Mouse (Mus musculus): ENCODE measurements around the gene Rad9b. TPM values are rescaled to one million over a fixed set of nuclear protein-coding genes. Genes with fewer than 3 reads are reported as not detected.

The Rad9b gene
- polyA plus RNA-seq, 1 experiment: 1.8 TPM

GRCm38 (mm10) chr5:122304541-122304940 lies 49.5 kb downstream of the Rad9b start:
- TF ChIP-seq GATA1 (IDR thresholded peaks at IDR 0.05; ENCODE audit: low read length): no peak

GRCm38 (mm10) chr5:122303937-122304336 lies 50.1 kb downstream of the Rad9b start:
- no peak for TF ChIP-seq GATA1 (IDR thresholded peaks at IDR 0.05; ENCODE audit: low read length)

- no peak for TF ChIP-seq GATA1 (IDR thresholded peaks at IDR 0.05; ENCODE audit: low read length)
Measured at GRCm38 (mm10) chr5:122302810-122303745, 51.0 kb downstream of the Rad9b start.

GRCm38 (mm10) chr5:122300071-122300518 lies 53.9 kb downstream of the Rad9b start:
- no peak for TF ChIP-seq GATA1 (IDR thresholded peaks at IDR 0.05; ENCODE audit: low read length)

- TF ChIP-seq GATA1 (IDR thresholded peaks at IDR 0.05; ENCODE audit: low read length): no peak
Measured at GRCm38 (mm10) chr5:122295113-122295935, 58.7 kb downstream of the Rad9b start.

GRCm38 (mm10) chr5:122294219-122294735 lies 59.8 kb downstream of the Rad9b start:
- TF ChIP-seq GATA1 (IDR thresholded peaks at IDR 0.05; ENCODE audit: low read length): no peak

- TF ChIP-seq GATA1 (IDR thresholded peaks at IDR 0.05; ENCODE audit: low read length): no peak
Measured at GRCm38 (mm10) chr5:122293131-122293530, 60.9 kb downstream of the Rad9b start.

- no peak for TF ChIP-seq GATA1 (IDR thresholded peaks at IDR 0.05; ENCODE audit: low read length)
Measured at GRCm38 (mm10) chr5:122291553-122292339, 62.3 kb downstream of the Rad9b start.

- no peak for TF ChIP-seq GATA1 (IDR thresholded peaks at IDR 0.05; ENCODE audit: low read length)
Measured at GRCm38 (mm10) chr5:122291149-122291548, 62.9 kb downstream of the Rad9b start.

- TF ChIP-seq GATA1 (IDR thresholded peaks at IDR 0.05; ENCODE audit: low read length): no peak
Measured at GRCm38 (mm10) chr5:122288147-122288811, 65.8 kb downstream of the Rad9b start.

GRCm38 (mm10) chr5:122287026-122287425 lies 67.0 kb downstream of the Rad9b start:
- no peak for TF ChIP-seq GATA1 (IDR thresholded peaks at IDR 0.05; ENCODE audit: low read length)

- no peak for TF ChIP-seq GATA1 (IDR thresholded peaks at IDR 0.05; ENCODE audit: low read length)
Measured at GRCm38 (mm10) chr5:122286191-122286590, 67.8 kb downstream of the Rad9b start.

- no peak for TF ChIP-seq GATA1 (IDR thresholded peaks at IDR 0.05; ENCODE audit: low read length)
Measured at GRCm38 (mm10) chr5:122285767-122286150, 68.3 kb downstream of the Rad9b start.

- no peak for TF ChIP-seq GATA1 (IDR thresholded peaks at IDR 0.05; ENCODE audit: low read length)
Measured at GRCm38 (mm10) chr5:122285029-122285766, 68.8 kb downstream of the Rad9b start.

Measured in G1E-ER4 (cell line).